Mouse (Mus musculus) brain, embryonic 14.5 days (tissue): ENCODE data around the gene 4930452B06Rik.

Experiments used
- CTCF ChIP-seq: fragments of 200-500 bp; IDR thresholded peaks from 2 replicates; pipeline ENCODE4 v1.5.1; 2012; ENCODE audit warnings: inconsistent platforms, mild to moderate bottlenecking, moderate library complexity, borderline replicate concordance; ENCODE audit not compliant: insufficient read depth, insufficient read length; ENCODE audit errors: extremely low read depth
- POLR2A ChIP-seq: fragments of 200-500 bp; IDR thresholded peaks from 2 replicates; pipeline ENCODE4 v1.6.1; 2012; ENCODE audit warnings: mild to moderate bottlenecking, inconsistent platforms, borderline replicate concordance; ENCODE audit not compliant: poor library complexity, insufficient read depth, insufficient read length, severe bottlenecking; ENCODE audit errors: extremely low read depth

- TF ChIP-seq CTCF: no peak
- no peak for TF ChIP-seq POLR2A
These were observed 216.7 kb downstream of the 4930452B06Rik start for GRCm38 (mm10) chr14:8449299-8449698.
